Mouse (Mus musculus) CH12.LX (cell line): ENCODE measurements at regions not wholly inside any gene's neighbourhood (a gene's known extent, or its start where the extent isn't known, plus 50 kb on each side); places are given as distances from the start of the nearest gene placed in this dataset.

ENCODE experiments used
- CTCF ChIP-seq, 2 experiments: IDR thresholded peaks in 1 of 2; conservative IDR thresholded peaks in 1 of 2; 2 replicates each; pipeline ENCODE4 v1.5.1; 2011 to 2012; ENCODE audit warnings: low read depth in 2 of 2, low read length in 2 of 2, improper control_type of control experiment in 1 of 2, inconsistent platforms in 1 of 2, mild to moderate bottlenecking in 1 of 2, moderate library complexity in 1 of 2
- EP300 ChIP-seq: IDR thresholded peaks from 2 replicates; pipeline ENCODE4 v1.6.1; 2011; ENCODE audit warnings: low read length, improper control_type of control experiment
- IRF4 ChIP-seq: IDR thresholded peaks from 2 replicates; pipeline ENCODE4 v1.6.1; 2014; ENCODE audit warnings: low read depth, mild to moderate bottlenecking, inconsistent platforms, low read length, improper control_type of control experiment
- MAFK ChIP-seq: IDR thresholded peaks from 2 replicates; pipeline ENCODE4 v1.6.1; 2011; ENCODE audit warnings: low read length, improper control_type of control experiment; ENCODE audit not compliant: insufficient replicate concordance
- MEF2A ChIP-seq: IDR thresholded peaks from 2 replicates; pipeline ENCODE4 v1.6.1; 2014; ENCODE audit warnings: low read depth, mild to moderate bottlenecking, inconsistent platforms, low read length, improper control_type of control experiment, borderline replicate concordance
- MXI1 ChIP-seq: IDR thresholded peaks from 2 replicates; pipeline ENCODE4 v1.6.1; 2011; ENCODE audit warnings: mild to moderate bottlenecking, low read depth, low read length, improper control_type of control experiment
- NELFE ChIP-seq: IDR thresholded peaks from 2 replicates; pipeline ENCODE4 v1.6.1; 2011; ENCODE audit warnings: low read depth, low read length, improper control_type of control experiment
- NRF1 ChIP-seq: IDR thresholded peaks from 2 replicates; pipeline ENCODE4 v1.6.1; 2014; ENCODE audit warnings: low read depth, mild to moderate bottlenecking, inconsistent platforms, low read length, improper control_type of control experiment, moderate library complexity
- POLR2A ChIP-seq: IDR thresholded peaks from 2 replicates; pipeline ENCODE4 v1.6.1; 2011; ENCODE audit warnings: low read depth, mild to moderate bottlenecking, improper control_type of control experiment, low read length
- TCF12 ChIP-seq: IDR thresholded peaks from 2 replicates; pipeline ENCODE4 v1.6.1; 2014; ENCODE audit warnings: low read depth, mild to moderate bottlenecking, inconsistent platforms, low read length, improper control_type of control experiment
- ZC3H11A ChIP-seq: IDR thresholded peaks from 2 replicates; pipeline ENCODE4 v1.6.1; 2012; ENCODE audit warnings: low read depth, mild to moderate bottlenecking, inconsistent platforms, low read length, improper control_type of control experiment
- ZMIZ1 ChIP-seq: IDR thresholded peaks from 2 replicates; pipeline ENCODE4 v1.6.1; 2012; ENCODE audit warnings: low read depth, mild to moderate bottlenecking, inconsistent platforms, low read length, improper control_type of control experiment

- TF ChIP-seq MAFK, result no peak
- no peak for TF ChIP-seq CTCF (conservative IDR thresholded peaks at IDR 0.05 in 1 of 2, IDR thresholded peaks at IDR 0.05 in 1 of 2; ENCODE audit: low read depth in 2 of 2, low read length in 2 of 2)
- no peak for TF ChIP-seq POLR2A
- TF ChIP-seq MXI1, result no peak
- no peak for TF ChIP-seq NRF1
- no peak for TF ChIP-seq NELFE
- TF ChIP-seq EP300, result no peak
- TF ChIP-seq IRF4, result no peak
- no peak for TF ChIP-seq ZC3H11A
- no peak for TF ChIP-seq TCF12
- no peak for TF ChIP-seq ZMIZ1
- no peak for TF ChIP-seq MEF2A
These were observed 56.5 kb downstream of the Otud1 start for GRCm38 (mm10) chr2:19714025-19714424.
